Mouse (Mus musculus): Measurements from ENCODE around the gene Exoc3l.

- TF ChIP-seq CTCF (IDR thresholded peaks at IDR 0.05; ENCODE audit: insufficient read depth, low read depth, low read length) (no peak), POLR2A (IDR thresholded peaks at IDR 0.05; ENCODE audit: insufficient read depth, low read depth, low read length) (no peak)
Measured at GRCm38 (mm10) chr8:105332523-105332922, 36.6 kb upstream of the Exoc3l start.
